Mouse (Mus musculus) midbrain, embryonic 13.5 days (tissue): ENCODE data around the gene Gm14408. TPM values are rescaled to one million over a fixed set of nuclear protein-coding genes. Genes with fewer than 3 reads are reported as not detected.
"Not testable (repeated sequence)": the region's sequence is repeated elsewhere in the genome, so short reads cannot be mapped to it uniquely, and the experiment has no call there.

Experiments
- ATAC-seq: fragments of 200-750 bp; cut with Nextera tagmentation; 2 replicates; pipeline ENCODE4 v1.8.0; 2017; ENCODE audit warnings: mild to moderate bottlenecking, moderate TSS enrichment, moderate library complexity
- H3K27ac ChIP-seq: fragments of 300-500 bp; sonication (generic); 2 replicates; pipeline ENCODE4 v1.5.1; 2015; ENCODE audit warnings: inconsistent platforms, mild to moderate bottlenecking, moderate library complexity
- H3K27me3 ChIP-seq: fragments of 300-500 bp; sonication (generic); 2 replicates; pipeline ENCODE4 v1.6.1; 2015; ENCODE audit warnings: mild to moderate bottlenecking, inconsistent platforms
- H3K36me3 ChIP-seq: fragments of 300-500 bp; sonication (generic); 2 replicates; pipeline ENCODE4 v1.6.1; 2015; ENCODE audit warnings: mild to moderate bottlenecking, inconsistent platforms
- H3K4me1 ChIP-seq: fragments of 300-500 bp; sonication (generic); replicated peaks from 2 replicates; pipeline ENCODE4 v1.6.1; 2015; ENCODE audit warnings: inconsistent platforms
- H3K4me2 ChIP-seq: fragments of 300-500 bp; sonication (generic); replicated peaks from 2 replicates; pipeline ENCODE4 v1.6.1; 2015; ENCODE audit warnings: moderate library complexity, mild to moderate bottlenecking, inconsistent platforms
- H3K4me3 ChIP-seq: fragments of 300-500 bp; sonication (generic); replicated peaks from 2 replicates; pipeline ENCODE4 v1.5.1; 2015; ENCODE audit warnings: mild to moderate bottlenecking, inconsistent platforms
- H3K9ac ChIP-seq: fragments of 300-500 bp; sonication (generic); replicated peaks from 2 replicates; pipeline ENCODE4 v1.6.1; 2015; ENCODE audit warnings: mild to moderate bottlenecking, inconsistent platforms
- H3K9me3 ChIP-seq: fragments of 300-500 bp; sonication (generic); 2 replicates; pipeline ENCODE4 v1.6.1; 2016; ENCODE audit warnings: mild to moderate bottlenecking, inconsistent platforms
- WGBS: fragments of 180-500 bp; shearing (Covaris S2); methylation state at CpG from one replicate; pipeline ENCODE4 v1.1.7; 2015; 5-methylcytosine and 5-hydroxymethylcytosine counted together
- polyA plus RNA-seq: library from polyadenylated mRNA; unstranded; fragments of >200 nt; fragmentation: Nextera tagmentation; extraction: Ambion mirVana; gene quantifications from 2 replicates; pipeline ENCODE4 v1.2.1, GENCODE M21; 2015

Gene Gm14408
- polyA plus RNA-seq = not detected in 2 replicates

DNA sequence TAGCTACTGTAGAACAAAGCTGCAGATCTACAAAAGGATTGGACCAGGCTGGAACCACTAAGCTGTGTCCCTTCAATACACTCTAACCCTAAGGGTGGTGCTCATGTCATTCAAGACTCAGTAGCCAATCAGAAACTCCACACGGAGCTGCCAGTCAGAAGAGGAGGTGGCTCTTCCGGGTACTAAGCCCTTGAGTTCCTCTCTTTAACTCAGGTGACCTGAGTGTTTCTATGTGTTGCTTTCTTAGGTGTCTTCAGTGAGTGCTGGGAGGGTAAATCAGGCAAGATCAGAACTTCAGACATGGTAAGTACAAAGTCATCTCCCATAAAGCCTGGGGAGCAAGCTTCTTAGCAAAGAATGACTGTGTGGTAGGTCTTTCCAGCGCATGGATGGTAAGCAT, at the start of gene Gm14408:
TSS of gene Gm14408 (plus strand) at position 301 of the 400 bp plus-strand sequence.
- H3K36me3 ChIP-seq, H3K27me3 ChIP-seq, ATAC-seq, H3K4me1 ChIP-seq, H3K4me3 ChIP-seq, H3K27ac ChIP-seq, H3K4me2 ChIP-seq, H3K9me3 ChIP-seq, H3K9ac ChIP-seq: not testable (repeated sequence)
- 95% methylated on average over 1 of the region's 3 CpGs for WGBS

DNA sequence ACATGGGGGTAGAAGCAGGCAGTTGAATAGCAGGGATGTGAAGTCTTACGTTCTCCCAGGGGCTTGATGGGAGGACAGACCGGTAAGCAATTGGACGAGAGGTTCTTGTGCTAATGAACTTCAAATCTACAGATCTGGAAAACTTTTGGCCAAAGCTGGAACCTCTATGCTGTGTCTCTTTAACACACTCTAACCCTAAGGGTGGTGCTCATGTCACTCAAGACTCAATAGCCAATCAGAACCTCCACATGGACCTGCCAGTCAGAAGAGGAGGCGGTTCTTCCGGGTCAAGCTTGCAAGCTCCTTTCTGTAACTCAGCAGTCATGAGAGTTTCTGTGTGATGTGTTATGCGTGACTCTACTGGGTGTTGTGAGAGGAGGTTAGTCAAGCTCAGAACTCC, 32.6 kb upstream of the Gm14408 start, which contains the start of gene Gm14295:
TSS of gene Gm14295 (plus strand) at position 301 of the 400 bp plus-strand sequence.
- H3K27ac ChIP-seq, H3K36me3 ChIP-seq, H3K4me1 ChIP-seq, ATAC-seq, H3K27me3 ChIP-seq, H3K9me3 ChIP-seq: not testable (repeated sequence)
- Histone ChIP-seq H3K9ac (peak within 1 kb of the TSS; percentile 53; the same call in 1 of the 2 replicates), H3K4me2 (peak within 1 kb of the TSS; percentile 49), H3K4me3 (peak within 1 kb of the TSS; percentile 44)
- no CpG with 5 or more reads among the region's 6 CpGs for WGBS

DNA sequence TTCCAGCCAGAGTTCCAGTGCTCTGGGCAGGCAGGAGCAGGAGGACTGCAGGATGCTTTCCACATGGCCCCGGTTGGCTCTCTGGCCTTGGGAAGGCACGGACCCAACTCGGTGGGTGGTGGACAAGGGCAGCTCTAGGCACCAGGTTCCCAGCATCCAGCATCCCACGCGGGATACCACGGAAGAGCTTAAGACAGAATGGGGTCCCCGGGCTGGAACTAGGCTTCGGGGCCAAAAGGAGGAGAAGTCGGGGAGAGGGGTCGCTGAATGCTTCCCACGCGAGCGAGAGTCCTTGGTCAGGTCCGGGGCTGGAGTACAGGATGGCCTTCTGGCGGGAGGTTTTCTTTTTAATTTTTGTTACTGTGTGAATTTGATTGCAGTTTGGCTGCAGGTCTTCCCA, 32.2 kb upstream of the Gm14408 start:
- H3K27me3 ChIP-seq, H3K4me1 ChIP-seq, H3K36me3 ChIP-seq, ATAC-seq, H3K9me3 ChIP-seq, H3K27ac ChIP-seq: not testable (repeated sequence)
- Histone ChIP-seq H3K4me3 (peak overlapping the region; percentile 44), H3K4me2 (peak overlapping the region; percentile 49), H3K9ac (peak overlapping the region; percentile 53; the same call in 1 of the 2 replicates)
- WGBS = 27% methylated on average over 14 of the region's 15 CpGs

Other genes with a start within 250 kb of the Gm14408 start
- gene Gm14308, start 194.8 kb upstream of the Gm14408 start, polyA plus RNA-seq = 21.6 and 22.6 TPM in 2 replicates
- gene Zfp973, start 160.6 kb upstream of the Gm14408 start, polyA plus RNA-seq = 7.6 and 9.8 TPM in 2 replicates
- gene Gm14305, start 122.8 kb upstream of the Gm14408 start, polyA plus RNA-seq = 36.1 and 37.3 TPM in 2 replicates
- gene Gm14295, start 32.5 kb upstream of the Gm14408 start, polyA plus RNA-seq = 7.4 and 8.0 TPM in 2 replicates
- gene Gm14296, start 96.7 kb downstream of the Gm14408 start, polyA plus RNA-seq = 14.0 and 14.8 TPM in 2 replicates
- gene Gm14419, start 169.8 kb downstream of the Gm14408 start, polyA plus RNA-seq = 6.9 and 9.4 TPM in 2 replicates
- gene Gm14401, start 243.2 kb downstream of the Gm14408 start, polyA plus RNA-seq = not detected in 2 replicates